Mouse (Mus musculus) MEL (cell line): Measurements from ENCODE around the gene Gm42715. TPM values are rescaled to one million over a fixed set of nuclear protein-coding genes. Genes with fewer than 3 reads are reported as not detected.

Source experiments
- DNase-seq: peaks from one replicate; pipeline ENCODE4 v3.0.0; 2011; ENCODE audit warnings: low read depth, low spot score
- H3K27ac ChIP-seq: 2 replicates; pipeline ENCODE4 v1.5.1; 2012; ENCODE audit warnings: low read depth, mild to moderate bottlenecking, control low read depth, low read length, moderate library complexity; ENCODE audit not compliant: control insufficient read depth
- H3K27me3 ChIP-seq, 2 experiments: fragments of 150-350 bp in 1 of 2; sonication (generic) in 1 of 2; 2 replicates each; pipeline ENCODE4 v1.6.1; 2012; ENCODE audit warnings: low read length in 2 of 2, mild to moderate bottlenecking in 2 of 2, improper control_type of control experiment in 1 of 2, moderate library complexity in 1 of 2; ENCODE audit not compliant: insufficient read depth in 2 of 2, control insufficient read depth in 1 of 2
- H3K36me3 ChIP-seq, 2 experiments: 2 replicates each; pipeline ENCODE4 v1.6.1; 2012 to 2014; ENCODE audit warnings: low read length in 2 of 2, improper control_type of control experiment in 1 of 2, inconsistent platforms in 1 of 2, mild to moderate bottlenecking in 1 of 2; ENCODE audit not compliant: insufficient read depth in 2 of 2, control insufficient read depth in 1 of 2
- H3K4me1 ChIP-seq, 2 experiments: fragments of 150-350 bp in 1 of 2; sonication (generic) in 1 of 2; 2 replicates each; pipeline ENCODE4 v1.6.1; 2012; ENCODE audit warnings: low read length in 2 of 2, improper control_type of control experiment in 1 of 2, mild to moderate bottlenecking in 1 of 2; ENCODE audit not compliant: insufficient read depth in 2 of 2, control insufficient read depth in 1 of 2
- H3K4me3 ChIP-seq, 2 experiments: fragments of 150-350 bp in 1 of 2; sonication (generic) in 1 of 2; 2 replicates each; pipeline ENCODE4 v1.5.1; 2012; ENCODE audit warnings: low read depth in 2 of 2, low read length in 2 of 2, mild to moderate bottlenecking in 2 of 2, moderate library complexity in 2 of 2, control low read depth in 1 of 2, improper control_type of control experiment in 1 of 2; ENCODE audit not compliant: control insufficient read depth in 1 of 2, insufficient read depth in 1 of 2
- H3K79me2 ChIP-seq: 2 replicates; pipeline ENCODE4 v1.6.1; 2012; ENCODE audit warnings: mild to moderate bottlenecking, low read length, moderate library complexity; ENCODE audit not compliant: control insufficient read depth, poor library complexity, insufficient read depth
- H3K9ac ChIP-seq: 2 replicates; pipeline ENCODE4 v1.6.1; 2012; ENCODE audit warnings: low read depth, mild to moderate bottlenecking, control low read depth, low read length, moderate library complexity; ENCODE audit not compliant: control insufficient read depth, poor library complexity, severe bottlenecking
- H3K9me3 ChIP-seq: fragments of 150-350 bp; sonication (generic); replicated peaks from 2 replicates; pipeline ENCODE4 v1.6.1; 2012; ENCODE audit warnings: mild to moderate bottlenecking, low read length, improper control_type of control experiment, moderate library complexity; ENCODE audit not compliant: insufficient read depth
- BHLHE40 ChIP-seq: IDR thresholded peaks from 2 replicates; pipeline ENCODE4 v1.6.1; 2012; ENCODE audit warnings: low read depth, mild to moderate bottlenecking, inconsistent platforms, low read length, improper control_type of control experiment, borderline replicate concordance
- CHD1 ChIP-seq: IDR thresholded peaks from 2 replicates; pipeline ENCODE4 v1.6.1; 2012; ENCODE audit warnings: low read depth, mild to moderate bottlenecking, inconsistent platforms, low read length, improper control_type of control experiment
- CHD2 ChIP-seq: IDR thresholded peaks from 2 replicates; pipeline ENCODE4 v1.6.1; 2011; ENCODE audit warnings: low read length, improper control_type of control experiment
- CTCF ChIP-seq, 3 experiments: IDR thresholded peaks in 2 of 3; conservative IDR thresholded peaks in 1 of 3; 2 replicates each; pipeline ENCODE4 v1.5.1; 2011 to 2012; ENCODE audit warnings: low read length in 3 of 3, low read depth in 2 of 3, mild to moderate bottlenecking in 2 of 3, improper control_type of control experiment in 1 of 3, inconsistent platforms in 1 of 3, mixed read lengths in 1 of 3, moderate library complexity in 1 of 3; ENCODE audit not compliant: control insufficient read depth in 1 of 3, insufficient read depth in 1 of 3, poor library complexity in 1 of 3, severe bottlenecking in 1 of 3
- ELF1 ChIP-seq: IDR thresholded peaks from 2 replicates; pipeline ENCODE4 v1.6.1; 2014; ENCODE audit warnings: low read depth, mild to moderate bottlenecking, inconsistent platforms, low read length, improper control_type of control experiment, moderate library complexity
- EP300 ChIP-seq, 2 experiments: IDR thresholded peaks; 2 replicates each; pipeline ENCODE4 v1.6.1; 2011; ENCODE audit warnings: improper control_type of control experiment in 2 of 2, low read length in 2 of 2, low read depth in 1 of 2, mild to moderate bottlenecking in 1 of 2
- ETS1 ChIP-seq: IDR thresholded peaks from 2 replicates; pipeline ENCODE4 v1.6.1; 2012; ENCODE audit warnings: low read depth, mild to moderate bottlenecking, inconsistent platforms, low read length, improper control_type of control experiment, moderate library complexity
- GATA1 ChIP-seq: IDR thresholded peaks from 2 replicates; pipeline ENCODE4 v1.6.1; 2011; ENCODE audit warnings: low read depth, low read length, improper control_type of control experiment
- KAT2A ChIP-seq: conservative IDR thresholded peaks from 2 replicates; pipeline ENCODE4 v1.6.1; 2012; ENCODE audit warnings: low read depth, low read length, improper control_type of control experiment, inconsistent platforms
- MAFK ChIP-seq: IDR thresholded peaks from 2 replicates; pipeline ENCODE4 v1.6.1; 2011; ENCODE audit warnings: low read depth, mild to moderate bottlenecking, low read length, improper control_type of control experiment, borderline replicate concordance
- MAX ChIP-seq: IDR thresholded peaks from 2 replicates; pipeline ENCODE4 v1.6.1; 2011; ENCODE audit warnings: low read length, improper control_type of control experiment
- MYB ChIP-seq: IDR thresholded peaks from 2 replicates; pipeline ENCODE4 v1.6.1; 2011; ENCODE audit warnings: mild to moderate bottlenecking, low read depth, low read length, improper control_type of control experiment
- MYC ChIP-seq: IDR thresholded peaks from 2 replicates; pipeline ENCODE4 v1.6.1; 2011; ENCODE audit warnings: low read depth, mild to moderate bottlenecking, low read length, improper control_type of control experiment, moderate library complexity
- NELFE ChIP-seq: IDR thresholded peaks from 2 replicates; pipeline ENCODE4 v1.6.1; 2011; ENCODE audit warnings: low read depth, low read length, improper control_type of control experiment
- POLR2AphosphoS2 ChIP-seq: IDR thresholded peaks from 2 replicates; pipeline ENCODE4 v1.6.1; 2011; ENCODE audit warnings: low read length, improper control_type of control experiment
- POLR2AphosphoS5 ChIP-seq: IDR thresholded peaks from 2 replicates; pipeline ENCODE4 v1.6.1; 2012; ENCODE audit warnings: low read depth, borderline replicate concordance, mild to moderate bottlenecking, inconsistent platforms, low read length, moderate library complexity, mixed read lengths
- RAD21 ChIP-seq: IDR thresholded peaks from 2 replicates; pipeline ENCODE4 v1.6.1; 2011; ENCODE audit warnings: mild to moderate bottlenecking, low read depth, low read length, improper control_type of control experiment
- RCOR1 ChIP-seq: IDR thresholded peaks from 2 replicates; pipeline ENCODE4 v1.6.1; 2012; ENCODE audit warnings: low read depth, mild to moderate bottlenecking, inconsistent platforms, low read length, improper control_type of control experiment
- SMC3 ChIP-seq: IDR thresholded peaks from 2 replicates; pipeline ENCODE4 v1.6.1; 2011; ENCODE audit warnings: low read depth, low read length, improper control_type of control experiment
- TAL1 ChIP-seq: IDR thresholded peaks from 2 replicates; pipeline ENCODE4 v1.6.1; 2012; ENCODE audit warnings: mild to moderate bottlenecking, inconsistent platforms, low read length, moderate library complexity, mixed read lengths
- USF1 ChIP-seq: IDR thresholded peaks from 2 replicates; pipeline ENCODE4 v1.6.1; 2014; ENCODE audit warnings: low read depth, mild to moderate bottlenecking, inconsistent platforms, low read length, improper control_type of control experiment, moderate library complexity
- USF2 ChIP-seq, 2 experiments: IDR thresholded peaks; 2 replicates each; pipeline ENCODE4 v1.6.1; 2011 to 2012; ENCODE audit warnings: improper control_type of control experiment in 2 of 2, low read length in 2 of 2, borderline replicate concordance in 1 of 2, inconsistent platforms in 1 of 2, low read depth in 1 of 2, mild to moderate bottlenecking in 1 of 2; ENCODE audit not compliant: insufficient read depth in 1 of 2
- ZKSCAN1 ChIP-seq: IDR thresholded peaks from 2 replicates; pipeline ENCODE4 v1.6.1; 2012; ENCODE audit warnings: low read depth, mild to moderate bottlenecking, inconsistent platforms, low read length, improper control_type of control experiment, moderate library complexity
- ZMIZ1 ChIP-seq: IDR thresholded peaks from 2 replicates; pipeline ENCODE4 v1.6.1; 2012; ENCODE audit warnings: low read depth, mild to moderate bottlenecking, inconsistent platforms, low read length, improper control_type of control experiment, moderate library complexity
- ZNF384 ChIP-seq: IDR thresholded peaks from 2 replicates; pipeline ENCODE4 v1.6.1; 2012; ENCODE audit warnings: low read depth, mild to moderate bottlenecking, inconsistent platforms, low read length, improper control_type of control experiment
- polyA plus RNA-seq, 2 experiments: library from polyadenylated mRNA; stranded (reverse) in 1 of 2; unstranded in 1 of 2; fragments of >175 nt in 1 of 2; fragments of >200 nt in 1 of 2; gene quantifications; 2 replicates each; pipeline versions ENCODE4 v1.2.1 to v1.2.4; 2012; ENCODE audit warnings: low replicate concordance in 2 of 2, low read depth in 1 of 2; ENCODE audit not compliant: insufficient read length in 2 of 2, insufficient read depth in 1 of 2, missing spikeins in 1 of 2
- total RNA-seq: library from RNA; depleted of rRNA; stranded (reverse); fragments of 300-350 nt; gene quantifications from 2 replicates; pipeline ENCODE4 v1.2.3, GENCODE M21; 2012

Gene Gm42715
- total and polyA plus RNA-seq, 3 experiments: 9.0 to 25.4 TPM; not detected in 1

DNA sequence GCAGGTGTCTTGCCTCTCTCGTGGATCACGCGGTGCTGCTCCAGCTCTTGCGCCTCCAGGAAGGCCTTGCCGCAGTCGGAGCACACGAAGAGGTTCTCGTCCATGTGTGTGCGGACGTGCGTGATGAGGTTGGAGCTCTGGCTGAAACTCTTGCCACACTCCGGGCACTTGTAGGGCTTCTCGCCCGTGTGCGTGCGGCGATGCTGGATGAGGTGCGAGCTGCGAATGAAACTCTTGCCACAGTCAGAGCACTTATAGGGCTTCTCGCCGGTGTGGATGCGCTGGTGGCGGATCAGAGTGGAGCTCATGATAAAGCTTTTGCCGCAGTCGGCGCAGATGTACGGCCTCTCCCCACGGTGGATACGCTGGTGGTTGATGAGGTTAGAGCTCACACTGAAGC, 91.6 kb downstream of the Gm42715 start:
- H3K4me1 ChIP-seq: peaks cover 0 to 9% of the 10 kb centered on the region in 2 experiments; a peak in 2 of 4 replicates
- no peaks in the 10 kb centered on the region for H3K9me3 ChIP-seq
- no peak overlapping the region for H3K27ac ChIP-seq
- H3K27me3 ChIP-seq: no peaks in the 10 kb centered on the region
- no peak for TF ChIP-seq TAL1
- no peak overlapping the region for H3K9ac ChIP-seq
- no peak overlapping the region for H3K4me3 ChIP-seq
- peaks cover 0 to 8% of the 10 kb centered on the region in 2 experiments; a peak in 2 of 4 replicates for H3K36me3 ChIP-seq
- H3K79me2 ChIP-seq: peaks cover 23% of the 10 kb centered on the region
- no peak for DNase-seq

DNA sequence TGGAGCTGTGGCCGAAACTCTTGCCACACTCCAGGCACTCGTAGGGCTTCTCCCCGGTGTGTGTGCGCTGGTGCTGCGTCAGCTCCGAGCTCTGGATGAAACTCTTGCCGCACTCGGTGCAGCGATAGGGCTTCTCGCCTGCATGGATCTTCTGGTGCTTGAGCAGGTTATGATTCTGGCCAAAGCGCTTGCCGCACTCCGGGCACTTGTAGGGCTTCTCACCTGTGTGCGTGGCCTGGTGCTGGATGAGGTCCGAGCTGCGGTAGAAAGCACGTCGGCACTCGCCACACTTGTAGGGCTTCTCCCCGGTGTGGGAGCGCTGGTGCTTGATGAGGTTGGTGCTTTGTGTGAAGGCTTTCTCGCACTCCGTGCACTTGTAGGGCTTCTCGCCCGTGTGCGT, 92.2 kb downstream of the Gm42715 start:
- no peak overlapping the region for H3K27ac ChIP-seq
- peaks cover 0 to 13% of the 10 kb centered on the region in 2 experiments; a peak in 2 of 4 replicates for H3K4me1 ChIP-seq
- H3K36me3 ChIP-seq: peaks cover 0 to 8% of the 10 kb centered on the region in 2 experiments; a peak in 2 of 4 replicates
- H3K4me3 ChIP-seq: no peak overlapping the region
- H3K27me3 ChIP-seq: no peaks in the 10 kb centered on the region
- no peak for TF ChIP-seq MYB
- TF ChIP-seq MAX: no peak
- no peak for TF ChIP-seq BHLHE40
- TF ChIP-seq RCOR1: no peak
- no peak for TF ChIP-seq ELF1
- TF ChIP-seq ETS1: no peak
- no peak for TF ChIP-seq ZMIZ1
- no peak for TF ChIP-seq GATA1
- TF ChIP-seq MYC: no peak
- TF ChIP-seq CTCF (IDR thresholded peaks at IDR 0.05 in 2 of 3, conservative IDR thresholded peaks at IDR 0.05 in 1 of 3; ENCODE audit: control insufficient read depth in 1 of 3, insufficient read depth in 1 of 3, low read depth in 2 of 3, low read length in 3 of 3, poor library complexity in 1 of 3, severe bottlenecking in 1 of 3): no peak
- TF ChIP-seq USF2 (IDR thresholded peaks at IDR 0.05; ENCODE audit: borderline replicate concordance in 1 of 2, insufficient read depth in 1 of 2, low read depth in 1 of 2, low read length in 2 of 2): no peak
- TF ChIP-seq NELFE: no peak
- no peak for TF ChIP-seq ZKSCAN1
- no peak for TF ChIP-seq CHD2
- no peak for TF ChIP-seq CHD1
- H3K9me3 ChIP-seq: no peaks in the 10 kb centered on the region
- DNase-seq: no peak
- H3K9ac ChIP-seq: no peak overlapping the region
- H3K79me2 ChIP-seq: peaks cover 23% of the 10 kb centered on the region

DNA sequence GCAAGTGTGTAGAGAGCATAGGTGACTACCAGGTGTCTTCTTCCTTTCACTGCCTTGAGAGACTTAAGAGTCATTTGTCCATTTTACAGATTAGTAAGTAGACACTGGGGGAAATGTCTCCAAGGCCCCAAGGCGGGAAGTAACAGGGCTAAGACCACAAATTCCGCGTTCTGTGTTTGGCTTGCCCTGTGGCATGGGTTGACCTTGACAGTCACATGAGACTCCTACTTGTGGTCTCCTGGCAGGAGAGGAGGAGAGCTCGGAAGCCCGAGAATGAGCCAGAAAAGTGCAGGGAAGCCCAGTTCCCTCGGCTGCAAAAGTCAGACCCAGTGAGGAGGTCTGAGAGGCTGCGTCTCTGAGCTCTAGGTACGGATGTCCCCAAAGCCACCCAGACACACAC, 94.1 kb downstream of the Gm42715 start:
- no peak overlapping the region for H3K9ac ChIP-seq

More for the DNA sequence above, 94.1 kb downstream of the Gm42715 start:
- no peak for DNase-seq
- H3K36me3 ChIP-seq: peaks cover 0 to 8% of the 10 kb centered on the region in 2 experiments; a peak in 2 of 4 replicates
- no peaks in the 10 kb centered on the region for H3K9me3 ChIP-seq
- peaks cover 0 to 16% of the 10 kb centered on the region in 2 experiments; a peak in 3 of 4 replicates for H3K4me1 ChIP-seq
- no peaks in the 10 kb centered on the region for H3K27me3 ChIP-seq
- TF ChIP-seq RAD21 (no peak), KAT2A (no peak), USF1 (no peak), SMC3 (no peak), CHD1 (no peak), TAL1 (no peak), POLR2AphosphoS5 (no peak), MAFK (no peak), MYC (no peak), EP300 (IDR thresholded peaks at IDR 0.05; ENCODE audit: low read depth in 1 of 2, low read length in 2 of 2) (no peak), GATA1 (no peak), POLR2AphosphoS2 (no peak), ZNF384 (no peak)
- TF ChIP-seq, all 39 proteins: peak for 0
- H3K27ac ChIP-seq: no peak overlapping the region
- no peak overlapping the region for H3K4me3 ChIP-seq
- H3K79me2 ChIP-seq: peaks cover 23% of the 10 kb centered on the region
